Mouse (Mus musculus): Measurements from ENCODE around the gene Cuta.

GRCm38 (mm10) chr17:26950560-26951288 is 11.4 kb upstream of the Cuta start:
- TF ChIP-seq E2F4 (IDR thresholded peaks at IDR 0.05; ENCODE audit: insufficient read depth) (no peak), TCF12 (IDR thresholded peaks at IDR 0.05; ENCODE audit: insufficient read depth, poor library complexity, severe bottlenecking) (no peak), POLR2A (IDR thresholded peaks at IDR 0.05; ENCODE audit: insufficient read length, low read depth) (no peak), CEBPB (IDR thresholded peaks at IDR 0.05; ENCODE audit: insufficient read depth, poor library complexity, severe bottlenecking) (no peak), SRF (IDR thresholded peaks at IDR 0.05; ENCODE audit: control insufficient read depth, insufficient read length, low read depth) (no peak), USF1 (IDR thresholded peaks at IDR 0.05; ENCODE audit: low read depth) (no peak), MAX (IDR thresholded peaks at IDR 0.05; ENCODE audit: low read depth) (no peak), REST (IDR thresholded peaks at IDR 0.05; ENCODE audit: insufficient read depth, insufficient read length) (no peak), MYOG (IDR thresholded peaks at IDR 0.05; ENCODE audit: control insufficient read depth in 1 of 3, insufficient read depth in 1 of 3, insufficient read length in 2 of 3, low read depth in 2 of 3) (no peak), POLR2AphosphoS2 (IDR thresholded peaks at IDR 0.05; ENCODE audit: insufficient read length, low read depth) (no peak), TCF3 (IDR thresholded peaks at IDR 0.05; ENCODE audit: insufficient read length, low read depth) (no peak)
